Mouse (Mus musculus) CH12.LX (cell line): ENCODE results near the gene Mlh1. TPM values are rescaled to one million over a fixed set of nuclear protein-coding genes. Genes with fewer than 3 reads are reported as not detected.

Experiments
- DNase-seq: peaks from one replicate; pipeline ENCODE4 v3.0.0-alpha.2; 2013; ENCODE audit errors: extremely low read depth
- H3K27ac ChIP-seq: 2 replicates; pipeline ENCODE4 v1.5.1; 2012; ENCODE audit warnings: low read depth, mild to moderate bottlenecking, control low read depth, moderate library complexity; ENCODE audit not compliant: insufficient read depth
- H3K27me3 ChIP-seq: replicated peaks from 2 replicates; pipeline ENCODE3; 2012; ENCODE audit warnings: inconsistent platforms
- H3K36me3 ChIP-seq, 2 experiments: replicated peaks in 1 of 2; 2 replicates each; pipeline versions ENCODE3 to v1.6.1; 2012; ENCODE audit warnings: inconsistent platforms in 1 of 2, low read length in 1 of 2, mild to moderate bottlenecking in 1 of 2, mixed read lengths in 1 of 2, moderate library complexity in 1 of 2; ENCODE audit not compliant: control insufficient read depth in 1 of 2, insufficient read depth in 1 of 2
- H3K4me1 ChIP-seq, 2 experiments: 2 replicates each; pipeline ENCODE4 v1.6.1; 2012; ENCODE audit warnings: inconsistent platforms in 1 of 2, moderate library complexity in 1 of 2; ENCODE audit not compliant: insufficient read depth in 2 of 2, control insufficient read depth in 1 of 2
- H3K4me2 ChIP-seq: 2 replicates; pipeline ENCODE4 v1.6.1; 2012; ENCODE audit warnings: low read depth, mild to moderate bottlenecking, control low read depth; ENCODE audit not compliant: poor library complexity, insufficient read depth, severe bottlenecking
- H3K4me3 ChIP-seq, 3 experiments: fragments of 150-350 bp in 1 of 3; sonication (generic) in 1 of 3; replicated peaks in 1 of 3; 2 replicates each; pipeline versions ENCODE3 to v1.5.1; 2011 to 2012; ENCODE audit warnings: low read depth in 2 of 3, low read length in 2 of 3, mild to moderate bottlenecking in 2 of 3, moderate library complexity in 2 of 3, control low read depth in 1 of 3, improper control_type of control experiment in 1 of 3, inconsistent platforms in 1 of 3, mixed read lengths in 1 of 3; ENCODE audit not compliant: poor library complexity in 1 of 3
- H3K79me2 ChIP-seq: replicated peaks from 2 replicates; pipeline ENCODE4 v1.6.1; 2012; ENCODE audit warnings: mild to moderate bottlenecking, moderate library complexity; ENCODE audit not compliant: control insufficient read depth, poor library complexity, insufficient read depth, severe bottlenecking; ENCODE audit errors: extremely low read depth
- H3K9ac ChIP-seq: 2 replicates; pipeline ENCODE4 v1.6.1; 2012; ENCODE audit warnings: low read depth, mild to moderate bottlenecking, control low read depth, moderate library complexity; ENCODE audit not compliant: insufficient read depth
- H3K9me3 ChIP-seq: replicated peaks from 2 replicates; pipeline ENCODE3; 2012; ENCODE audit warnings: low read length, inconsistent platforms, mixed read lengths
- BHLHE40 ChIP-seq: IDR thresholded peaks from 2 replicates; pipeline ENCODE4 v1.6.1; 2011; ENCODE audit warnings: mild to moderate bottlenecking, low read depth, low read length, improper control_type of control experiment
- CHD1 ChIP-seq: IDR thresholded peaks from 2 replicates; pipeline ENCODE4 v1.6.1; 2012; ENCODE audit warnings: low read depth, low read length, improper control_type of control experiment, inconsistent platforms
- EP300 ChIP-seq: IDR thresholded peaks from 2 replicates; pipeline ENCODE4 v1.6.1; 2011; ENCODE audit warnings: low read length, improper control_type of control experiment
- GABPA ChIP-seq: IDR thresholded peaks from 2 replicates; pipeline ENCODE4 v1.6.1; 2012; ENCODE audit warnings: low read depth, low read length, improper control_type of control experiment, inconsistent platforms; ENCODE audit not compliant: insufficient replicate concordance
- IRF4 ChIP-seq: IDR thresholded peaks from 2 replicates; pipeline ENCODE4 v1.6.1; 2014; ENCODE audit warnings: low read depth, mild to moderate bottlenecking, inconsistent platforms, low read length, improper control_type of control experiment
- KAT2A ChIP-seq: IDR thresholded peaks from 2 replicates; pipeline ENCODE4 v1.6.1; 2012; ENCODE audit warnings: low read length, improper control_type of control experiment, inconsistent platforms; ENCODE audit not compliant: insufficient replicate concordance
- MEF2A ChIP-seq: IDR thresholded peaks from 2 replicates; pipeline ENCODE4 v1.6.1; 2014; ENCODE audit warnings: low read depth, mild to moderate bottlenecking, inconsistent platforms, low read length, improper control_type of control experiment, borderline replicate concordance
- MXI1 ChIP-seq: IDR thresholded peaks from 2 replicates; pipeline ENCODE4 v1.6.1; 2011; ENCODE audit warnings: mild to moderate bottlenecking, low read depth, low read length, improper control_type of control experiment
- MYC ChIP-seq: IDR thresholded peaks from 2 replicates; pipeline ENCODE4 v1.6.1; 2011; ENCODE audit warnings: low read depth, mild to moderate bottlenecking, improper control_type of control experiment, low read length
- SIN3A ChIP-seq: IDR thresholded peaks from 2 replicates; pipeline ENCODE4 v1.6.1; 2012; ENCODE audit warnings: low read length, improper control_type of control experiment, inconsistent platforms
- USF1 ChIP-seq: IDR thresholded peaks from 2 replicates; pipeline ENCODE4 v1.6.1; 2014; ENCODE audit warnings: low read depth, mild to moderate bottlenecking, inconsistent platforms, low read length, improper control_type of control experiment
- ZKSCAN1 ChIP-seq: IDR thresholded peaks from 2 replicates; pipeline ENCODE4 v1.6.1; 2012; ENCODE audit warnings: low read depth, inconsistent platforms, low read length, improper control_type of control experiment, borderline replicate concordance
- ZMIZ1 ChIP-seq: IDR thresholded peaks from 2 replicates; pipeline ENCODE4 v1.6.1; 2012; ENCODE audit warnings: low read depth, mild to moderate bottlenecking, inconsistent platforms, low read length, improper control_type of control experiment
- ZNF384 ChIP-seq: IDR thresholded peaks from 2 replicates; pipeline ENCODE4 v1.6.1; 2012; ENCODE audit warnings: low read depth, low read length, improper control_type of control experiment, inconsistent platforms
- dilution Hi-C: fragments of 300-500 bp; cut with MboI; formaldehyde crosslinking; loops from 2 replicates; pipeline ENCODE4 v1.14.3; 2020; ENCODE audit warnings: low sequenced_read_pairs; ENCODE audit not compliant: extremely low pct_unique_long_range_greater_than_20kb, extremely low pct_ligation_motif_present
- in situ Hi-C: fragments of 300-500 bp; cut with MboI; formaldehyde crosslinking; loops from 3 replicates; pipeline ENCODE4 v1.14.3; 2019; ENCODE audit warnings: low sequenced_read_pairs, low pct_ligation_motif_present, low pct_unique_long_range_greater_than_20kb, mixed read lengths
- polyA plus RNA-seq: library from polyadenylated mRNA; unstranded; fragments of >175 nt; gene quantifications from 2 replicates; pipeline ENCODE4 v1.2.1, GENCODE M21; 2012; ENCODE audit warnings: low read depth; ENCODE audit not compliant: insufficient read length
- total RNA-seq, 2 experiments: library from RNA; depleted of rRNA; stranded (reverse); fragments of 300-350 nt in 1 of 2; fragments of >200 nt in 1 of 2; gene quantifications; 2 replicates each; pipeline ENCODE4 v1.2.3; 2012 to 2014

The Mlh1 gene
- total and polyA plus RNA-seq, 3 experiments = 25.7 to 57.9 (median 50.2) TPM

GRCm38 (mm10) chr9:111312442-111313141, 41.0 kb upstream of the Mlh1 start:
- no peaks in the 10 kb centered on the region for H3K27me3 ChIP-seq

GRCm38 (mm10) chr9:111311843-111312441, 40.4 kb upstream of the Mlh1 start:
- no peak overlapping the region for H3K4me3 ChIP-seq
- TF ChIP-seq EP300 (no peak), SIN3A (no peak), CHD1 (no peak), MYC (no peak)

More at GRCm38 (mm10) chr9:111312442-111313141, 41.0 kb upstream of the Mlh1 start:
- Histone ChIP-seq H3K36me3 (no peaks in the 10 kb centered on the region), H3K79me2 (no peaks in the 10 kb centered on the region), H3K4me3 (no peak overlapping the region), H3K9ac (no peak overlapping the region), H3K4me2 (no peak overlapping the region), H3K9me3 (peaks cover 15% of the 10 kb centered on the region), H3K27ac (no peak overlapping the region), H3K4me1 (peaks cover 0 to 7% of the 10 kb centered on the region in 2 experiments; a peak in 2 of 4 replicates)
- DNase-seq = no peak
- TF ChIP-seq ZMIZ1 = no peak
- no peak for TF ChIP-seq GABPA
- no peak for TF ChIP-seq MXI1
- no peak for TF ChIP-seq MEF2A
- TF ChIP-seq SIN3A = no peak
- TF ChIP-seq KAT2A = no peak
- no peak for TF ChIP-seq USF1
- TF ChIP-seq IRF4 = no peak
- TF ChIP-seq BHLHE40 = no peak
- no peak for TF ChIP-seq ZKSCAN1
- no peak for TF ChIP-seq MYC
- no peak for TF ChIP-seq ZNF384
- in situ Hi-C loops (no loop called here), dilution Hi-C loops (no loop called here)

More at GRCm38 (mm10) chr9:111311843-111312441, 40.4 kb upstream of the Mlh1 start:
- H3K9ac ChIP-seq = no peak overlapping the region
- peaks cover 0 to 7% of the 10 kb centered on the region in 2 experiments; a peak in 2 of 4 replicates for H3K4me1 ChIP-seq
- no peak overlapping the region for H3K27ac ChIP-seq
- H3K4me2 ChIP-seq = no peak overlapping the region
- dilution Hi-C loops (no loop called here), in situ Hi-C loops (no loop called here)
- no peaks in the 10 kb centered on the region for H3K79me2 ChIP-seq
- H3K36me3 ChIP-seq = no peaks in the 10 kb centered on the region
- DNase-seq = no peak
- peaks cover 15% of the 10 kb centered on the region for H3K9me3 ChIP-seq
- no peaks in the 10 kb centered on the region for H3K27me3 ChIP-seq
